Mouse (Mus musculus) heart, adult 8-10 months (tissue): ENCODE results near the gene Gm28043. TPM values are rescaled to one million over a fixed set of nuclear protein-coding genes. Genes with fewer than 3 reads are reported as not detected.
"Not testable (repeated sequence)": the region's sequence is repeated elsewhere in the genome, so short reads cannot be mapped to it uniquely, and the experiment has no call there.

Source experiments
- DNase-seq: peaks from one replicate; pipeline ENCODE4 v3.0.0; 2022; ENCODE audit warnings: low spot score
- total RNA-seq, 4 experiments: library from RNA; stranded (reverse); gene quantifications; 2 replicates each; pipeline ENCODE4 v1.2.4; 2022

Gm28043 gene
- total RNA-seq, 4 experiments from 2014 or later: 0.78 to 1.3 (median 0.91) TPM

- no peak for DNase-seq
Observed at GRCm38 (mm10) chr17:29711745-29712431, 97.2 kb downstream of the Gm28043 start.

- DNase-seq: no peak
Observed at GRCm38 (mm10) chr17:29712565-29712964, 97.9 kb downstream of the Gm28043 start.

GRCm38 (mm10) chr17:29713734-29714133 is 99.1 kb downstream of the Gm28043 start:
- DNase-seq: not testable (repeated sequence)

GRCm38 (mm10) chr17:29716732-29717445 is 102.2 kb downstream of the Gm28043 start, which contains the start of gene Ccdc167:
Ccdc167 (minus strand) TSS chr17:29717044.
- peak; percentile 97 for DNase-seq

GRCm38 (mm10) chr17:29718660-29719059 is 104.0 kb downstream of the Gm28043 start:
- no peak for DNase-seq

GRCm38 (mm10) chr17:29719628-29720575 is 105.2 kb downstream of the Gm28043 start:
- no peak for DNase-seq

- DNase-seq: no peak
Observed at GRCm38 (mm10) chr17:29720755-29721365, 106.2 kb downstream of the Gm28043 start.

GRCm38 (mm10) chr17:29724610-29725009 is 109.9 kb downstream of the Gm28043 start:
- DNase-seq: no peak

GRCm38 (mm10) chr17:29725027-29725620 is 110.4 kb downstream of the Gm28043 start:
- no peak for DNase-seq

GRCm38 (mm10) chr17:29728082-29728481 is 113.4 kb downstream of the Gm28043 start:
- DNase-seq: no peak

- no peak for DNase-seq
Observed at GRCm38 (mm10) chr17:29730510-29731265, 116.0 kb downstream of the Gm28043 start.

GRCm38 (mm10) chr17:29731266-29731952 is 116.7 kb downstream of the Gm28043 start:
- DNase-seq: no peak

- no peak for DNase-seq
Observed at GRCm38 (mm10) chr17:29731953-29732325, 117.3 kb downstream of the Gm28043 start.

- no peak for DNase-seq
Observed at GRCm38 (mm10) chr17:29732522-29732921, 117.8 kb downstream of the Gm28043 start.

- no peak for DNase-seq
Observed at GRCm38 (mm10) chr17:29736448-29737014, 121.9 kb downstream of the Gm28043 start.

GRCm38 (mm10) chr17:29737849-29738804 is 123.5 kb downstream of the Gm28043 start:
- no peak for DNase-seq

GRCm38 (mm10) chr17:29747466-29747865 is 132.8 kb downstream of the Gm28043 start:
- DNase-seq: no peak
